Mouse (Mus musculus) spleen, adult 2 months (tissue): ENCODE results near the gene Ndufa8.

Source experiments
- CTCF ChIP-seq: fragments of 200-500 bp; IDR thresholded peaks from 2 replicates; pipeline ENCODE4 v1.5.1; 2011; ENCODE audit warnings: mild to moderate bottlenecking, inconsistent platforms; ENCODE audit not compliant: insufficient read depth, insufficient read length, insufficient replicate concordance; ENCODE audit errors: extremely low read depth
- POLR2A ChIP-seq: fragments of 200-500 bp; IDR thresholded peaks from 2 replicates; pipeline ENCODE4 v1.6.1; 2011; ENCODE audit warnings: low read depth, low read length, inconsistent platforms

- TF ChIP-seq CTCF (no peak), POLR2A (no peak)
These were observed 1.0 kb downstream of the Ndufa8 start for GRCm38 (mm10) chr2:36048164-36048563.
